Mouse (Mus musculus): ENCODE results near the gene G430095P16Rik.

GRCm38 (mm10) chr8:84705960-84706359 is 16.8 kb upstream of the G430095P16Rik start:
- TF ChIP-seq CTCF (IDR thresholded peaks at IDR 0.05; ENCODE audit: control insufficient read depth, insufficient read depth, insufficient read length) (no peak), USF1 (IDR thresholded peaks at IDR 0.05; ENCODE audit: low read depth) (no peak), MYOG (IDR thresholded peaks at IDR 0.05; ENCODE audit: control insufficient read depth, extremely low read depth, insufficient read length) (no peak), MYOD1 (IDR thresholded peaks at IDR 0.05; ENCODE audit: control insufficient read depth, insufficient read length, low read depth) (no peak), MAX (IDR thresholded peaks at IDR 0.05) (no peak)

Data from C2C12 (cell line).